Mouse (Mus musculus) layer of hippocampus, adult 8-10 months (tissue): ENCODE data around the gene Gm11937. TPM values are rescaled to one million over a fixed set of nuclear protein-coding genes. Genes with fewer than 3 reads are reported as not detected.

Experiments used
- DNase-seq, 2 experiments: peaks; one replicate each; pipeline ENCODE4 v3.0.0; 2022; ENCODE audit warnings: low spot score in 2 of 2
- total RNA-seq, 4 experiments: library from RNA; stranded (reverse); gene quantifications; 2 replicates each; pipeline ENCODE4 v1.2.4; 2022

Gm11937 gene
- total RNA-seq, 4 experiments from 2014 or later = not detected

DNA sequence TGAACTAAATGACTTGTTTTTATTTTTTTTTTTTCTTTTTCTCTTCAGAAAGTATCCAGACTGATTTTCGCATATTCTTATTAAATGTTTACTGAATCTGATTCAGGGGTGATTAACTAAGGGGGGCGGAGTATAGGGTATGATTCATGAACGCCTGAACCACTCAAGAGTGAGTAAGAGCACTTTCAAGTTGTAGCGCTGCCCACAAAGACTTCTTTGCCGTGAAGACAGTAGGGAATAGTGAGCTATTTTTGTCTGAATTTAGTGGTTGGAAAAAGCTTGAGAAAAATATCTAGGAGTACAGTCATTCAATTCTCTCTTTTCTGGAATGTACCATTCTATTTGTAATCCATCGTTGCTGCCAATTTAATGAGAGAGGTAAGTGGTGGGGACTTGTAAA is 28.4 kb downstream of the Gm11937 start:
- DNase-seq = no peak

DNA sequence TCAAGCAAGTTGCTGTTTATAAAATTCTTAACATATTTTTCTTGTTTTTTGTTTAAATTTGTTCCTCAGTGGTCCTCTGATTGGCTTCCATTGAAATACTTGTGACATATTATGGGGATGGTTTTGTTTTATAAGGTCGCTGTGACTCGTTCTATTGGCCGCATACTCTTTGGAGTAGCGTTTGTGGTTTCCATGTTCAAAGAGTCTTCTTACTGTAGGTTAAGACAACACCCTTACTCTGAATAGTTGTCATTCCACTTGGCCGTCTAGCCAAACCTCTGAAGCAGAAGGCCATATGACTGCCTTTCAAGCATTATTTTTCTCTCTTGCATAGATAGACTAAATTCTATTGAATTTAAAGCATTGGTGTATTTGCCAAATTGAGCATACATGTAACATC is 28.9 kb downstream of the Gm11937 start:
- no peak for DNase-seq

DNA sequence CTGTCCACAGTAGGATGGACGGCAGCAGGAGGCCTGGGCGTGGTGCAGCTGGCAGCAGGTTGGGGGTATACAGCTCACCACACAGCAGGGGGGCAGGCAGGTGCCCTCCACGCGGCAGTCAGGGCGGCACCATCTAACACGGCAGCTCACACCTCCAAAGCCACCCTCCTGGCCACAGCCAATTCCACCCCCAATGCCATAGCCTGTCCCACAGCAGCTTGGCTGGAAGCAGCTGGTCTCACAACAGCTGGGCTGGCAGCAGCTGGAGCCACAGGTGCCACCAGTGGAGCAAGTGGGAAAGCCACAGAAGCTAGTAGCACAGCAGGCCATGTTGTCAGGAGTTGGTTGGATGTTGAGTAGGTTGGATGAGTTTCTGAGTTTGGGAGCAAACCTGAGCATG is 29.4 kb downstream of the Gm11937 start, which contains the start of gene Krtap1-5:
Krtap1-5 (minus strand) TSS at position 381 of the 400 bp plus-strand sequence.
- no peak for DNase-seq

DNA sequence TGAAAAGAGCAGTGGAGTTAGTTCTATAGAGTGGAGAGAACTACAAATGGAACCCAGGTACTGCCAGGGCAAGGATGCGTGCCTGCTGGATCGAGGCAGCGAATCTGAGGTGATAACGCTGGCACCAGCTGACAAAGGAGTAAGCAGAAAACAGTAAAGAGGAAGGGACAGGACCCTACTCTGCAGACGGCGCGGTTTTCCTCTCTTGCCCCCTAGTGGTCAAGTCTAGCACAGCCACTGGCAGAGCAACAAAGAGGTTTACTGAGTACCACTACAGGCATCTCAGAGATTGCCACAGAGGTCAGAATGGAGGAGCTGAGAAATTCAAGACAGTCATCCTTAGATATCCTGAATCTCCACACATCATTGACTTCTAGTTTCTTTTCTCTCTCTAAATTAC is 35.9 kb downstream of the Gm11937 start:
- peak; percentile 24 to 65 for DNase-seq

DNA sequence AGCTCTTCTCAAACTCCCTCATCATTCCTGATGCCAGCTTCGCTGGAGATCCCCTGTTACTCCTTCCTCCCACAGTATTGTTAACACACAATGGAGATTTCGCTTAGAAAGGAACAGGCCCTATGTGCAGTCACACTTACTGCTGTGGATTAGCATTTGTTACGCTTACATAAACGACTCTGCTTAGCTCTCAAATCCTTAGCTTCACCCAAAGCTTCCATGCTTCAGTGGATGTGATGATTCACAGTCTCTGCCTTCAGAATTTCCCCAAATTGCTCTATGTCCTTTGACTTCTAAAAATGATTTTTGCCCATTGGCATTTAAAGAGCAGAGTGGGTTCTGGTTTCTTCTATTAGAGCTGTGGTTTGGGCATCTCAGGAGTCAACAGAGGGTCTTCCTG is 36.8 kb downstream of the Gm11937 start:
- DNase-seq = no peak

DNA sequence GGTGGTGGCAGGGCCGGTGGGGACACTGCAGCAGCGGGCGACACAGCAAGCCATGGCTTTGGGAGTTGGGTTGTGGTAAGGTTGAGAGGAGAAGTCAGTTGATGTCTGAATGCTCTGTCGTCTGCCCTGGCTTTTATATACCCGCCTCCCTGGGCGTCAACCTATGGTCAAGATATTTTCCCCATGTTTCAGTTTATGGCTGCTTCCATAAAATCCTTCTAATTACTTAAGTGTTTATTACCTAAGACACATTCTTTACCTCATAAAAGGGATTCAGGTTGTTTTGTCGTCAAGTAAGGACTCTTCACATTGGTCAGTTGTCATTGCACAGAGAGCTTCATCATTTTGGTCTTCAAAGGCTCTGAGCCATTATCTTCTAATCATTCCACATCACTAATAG is 43.5 kb downstream of the Gm11937 start, which contains the start of gene Krtap3-1:
Krtap3-1 (minus strand) TSS at position 101 of the 400 bp plus-strand sequence.
- no peak for DNase-seq

DNA sequence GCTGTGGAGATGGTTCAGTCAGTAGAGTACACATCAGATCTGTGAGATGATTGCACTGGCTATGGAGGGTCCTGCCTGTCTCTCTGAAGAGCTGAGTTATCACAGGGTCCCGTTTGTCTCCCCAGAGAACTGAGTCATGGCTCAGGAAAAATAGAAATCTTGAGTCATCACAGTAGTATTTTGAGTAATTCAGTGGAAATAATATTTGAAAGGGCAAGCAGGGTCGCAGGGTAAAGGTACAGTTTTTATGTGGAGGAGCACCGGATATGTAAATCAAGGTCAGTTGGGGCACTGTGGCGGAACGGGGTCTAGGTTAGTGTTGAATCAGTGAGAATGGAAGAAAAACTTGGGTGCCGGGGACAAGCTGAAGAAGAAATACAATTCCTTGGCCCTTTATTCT is 47.4 kb downstream of the Gm11937 start:
- no peak for DNase-seq

Other genes starting within 250 kb of the Gm11937 start
- under 1 TPM in 2 of 4 experiments, not detected in 2; 0.38 to 0.52 TPM for gene Krt28, start 235.3 kb downstream of the Gm11937 start, total RNA-seq
- gene Krt10, start 220.8 kb downstream of the Gm11937 start, total RNA-seq = 10 to 100 TPM; 10.4 to 12.6 (median 11.0) TPM
- 1 to 10 TPM in 3 of 4 experiments, under 1 TPM in 1; 0.85 to 1.7 (median 1.5) TPM for gene Krt12, start 187.9 kb downstream of the Gm11937 start, total RNA-seq
- gene Krt20, start 172.0 kb downstream of the Gm11937 start, total RNA-seq = not detected
- not detected for gene Krt23, start 117.1 kb downstream of the Gm11937 start, total RNA-seq
- not detected for gene Krt39, start 88.9 kb downstream of the Gm11937 start, total RNA-seq
- gene Krt40, start 67.0 kb downstream of the Gm11937 start, total RNA-seq = not detected
- gene Krtap3-3, start 59.3 kb downstream of the Gm11937 start, total RNA-seq = not detected
- gene Krtap3-2, start 53.3 kb downstream of the Gm11937 start, total RNA-seq = not detected
- not detected for gene Gm11939, start 50.7 kb downstream of the Gm11937 start, total RNA-seq
- not detected for gene Krtap3-1, start 43.6 kb downstream of the Gm11937 start, total RNA-seq
- not detected for gene Krtap1-5, start 29.2 kb downstream of the Gm11937 start, total RNA-seq
- gene Krtap1-4, start 26.5 kb downstream of the Gm11937 start, total RNA-seq = not detected
- gene Krtap1-3, start 18.9 kb downstream of the Gm11937 start, total RNA-seq = not detected
- gene Krtap9-3, start 12.1 kb downstream of the Gm11937 start, total RNA-seq = not detected
- gene Gm11938, start 6.9 kb downstream of the Gm11937 start, total RNA-seq = not detected
- not detected for gene Krtap2-4, start 4.7 kb upstream of the Gm11937 start, total RNA-seq
- gene Gm11562, start 10.2 kb upstream of the Gm11937 start, total RNA-seq = not detected
- gene Krtap4-1, start 18.0 kb upstream of the Gm11937 start, total RNA-seq = not detected
- gene Krtap4-2, start 24.9 kb upstream of the Gm11937 start, total RNA-seq = not detected
- gene Krtap4-7, start 33.9 kb upstream of the Gm11937 start, total RNA-seq = not detected
- not detected for gene Gm11555, start 40.0 kb upstream of the Gm11937 start, total RNA-seq
- gene Gm11563, start 48.8 kb upstream of the Gm11937 start, total RNA-seq = not detected
- gene Krtap4-6, start 55.8 kb upstream of the Gm11937 start, total RNA-seq = not detected
- not detected for gene Gm14190, start 80.6 kb upstream of the Gm11937 start, total RNA-seq
- not detected for gene Gm14180, start 124.1 kb upstream of the Gm11937 start, total RNA-seq
- not detected for gene Gm11595, start 162.7 kb upstream of the Gm11937 start, total RNA-seq
- gene Krtap4-8, start 170.5 kb upstream of the Gm11937 start, total RNA-seq = not detected
- not detected for gene Krtap4-9, start 175.0 kb upstream of the Gm11937 start, total RNA-seq
- not detected for gene Gm11596, start 183.3 kb upstream of the Gm11937 start, total RNA-seq
- not detected for gene Gm11569, start 188.7 kb upstream of the Gm11937 start, total RNA-seq
- not detected for gene Gm11554, start 194.3 kb upstream of the Gm11937 start, total RNA-seq
- gene Krtap4-13, start 199.7 kb upstream of the Gm11937 start, total RNA-seq = not detected
- not detected for gene Gm11564, start 205.5 kb upstream of the Gm11937 start, total RNA-seq
- gene 2300003K06Rik, start 227.9 kb upstream of the Gm11937 start, total RNA-seq = not detected
- gene Krtap4-16, start 241.4 kb upstream of the Gm11937 start, total RNA-seq = not detected
- not detected for gene Gm11568, start 247.7 kb upstream of the Gm11937 start, total RNA-seq